ENCODE assay signal across 33 mouse cellular contexts in genomic region chr9:52017824-52018223, GRCm38 (mm10).
"Had no signal": no experiment of that assay in that cellular context is flagged by ENCODE, and none has a peak within 500 bp of the region (broad histone marks: within the 10 kb centered on the region; RNA-seq: fewer than 3 reads in every experiment).

No protein-coding gene starts in this region.

- H3K4me3 ChIP-seq: heart, embryonic 10.5 days; heart, embryonic 12.5 days; heart, embryonic 13.5 days; heart, embryonic 15.5 days; hindbrain, embryonic 10.5 days; hindbrain, embryonic 12.5 days; hindbrain, embryonic 13.5 days; hindbrain, embryonic 15.5 days; intestine, embryonic 15.5 days; kidney, embryonic 15.5 days; layer of hippocampus, adult 2 months; left cerebral cortex, adult 2 months had no signal

- H3K9me3 ChIP-seq: heart, embryonic 10.5 days; heart, embryonic 12.5 days; heart, embryonic 13.5 days; heart, embryonic 15.5 days; hindbrain, embryonic 10.5 days; hindbrain, embryonic 12.5 days; hindbrain, embryonic 13.5 days; hindbrain, embryonic 15.5 days; intestine, embryonic 15.5 days; kidney, embryonic 15.5 days had no signal

- H3K27ac ChIP-seq: heart, embryonic 10.5 days; heart, embryonic 13.5 days; heart, embryonic 15.5 days; hindbrain, embryonic 10.5 days; hindbrain, embryonic 12.5 days; hindbrain, embryonic 13.5 days; hindbrain, embryonic 14.5 days; hindbrain, embryonic 15.5 days; hindbrain, postnatal 0 days; intestine, embryonic 15.5 days; kidney, embryonic 15.5 days; layer of hippocampus, adult 2 months; left cerebral cortex, adult 2 months had no signal

- H3K9ac ChIP-seq: heart, embryonic 12.5 days; heart, embryonic 13.5 days; heart, embryonic 15.5 days; hindbrain, embryonic 12.5 days; hindbrain, embryonic 13.5 days; hindbrain, embryonic 14.5 days; hindbrain, embryonic 15.5 days; intestine, embryonic 15.5 days; kidney, embryonic 15.5 days had no signal

- H3K4me2 ChIP-seq: heart, embryonic 11.5 days; heart, embryonic 12.5 days; heart, embryonic 13.5 days; heart, embryonic 15.5 days; hindbrain, embryonic 12.5 days; hindbrain, embryonic 13.5 days; hindbrain, embryonic 14.5 days; hindbrain, embryonic 15.5 days; intestine, embryonic 15.5 days; kidney, embryonic 15.5 days had no signal

- DNase-seq: heart, postnatal 10 days; heart, postnatal 14 days; heart, postnatal 36 days; heart, postnatal 4 days; kidney, adult 18-20 months; kidney, adult 8-10 months; kidney, adult 9 months; kidney, postnatal 10 days; kidney, postnatal 14 days; kidney, postnatal 25 days; kidney, postnatal 36 days; kidney, postnatal 4 days; layer of hippocampus, adult 9-11 months; layer of hippocampus, postnatal 36 days had no signal

- H3K36me3 ChIP-seq: heart, embryonic 10.5 days; heart, embryonic 12.5 days; heart, embryonic 13.5 days; heart, embryonic 15.5 days; hindbrain, embryonic 10.5 days; hindbrain, embryonic 12.5 days; hindbrain, embryonic 13.5 days; hindbrain, embryonic 15.5 days; intestine, embryonic 15.5 days; kidney, embryonic 15.5 days had no signal

- H3K27me3 ChIP-seq: heart, embryonic 12.5 days; heart, embryonic 13.5 days; heart, embryonic 15.5 days; hindbrain, embryonic 12.5 days; hindbrain, embryonic 13.5 days; hindbrain, embryonic 15.5 days; kidney, embryonic 15.5 days had no signal

- ATAC-seq: hindbrain, embryonic 16.5 days; hindbrain, postnatal 0 days; inflammation-experienced regulatory T-cells, adult 6 months; intestine, embryonic 15.5 days; intestine, embryonic 16.5 days; intestine, postnatal 0 days had no signal

- H3K4me1 ChIP-seq: heart, embryonic 10.5 days; heart, embryonic 12.5 days; heart, embryonic 13.5 days; heart, embryonic 15.5 days; hindbrain, embryonic 10.5 days; hindbrain, embryonic 12.5 days; hindbrain, embryonic 13.5 days; hindbrain, embryonic 15.5 days; intestine, embryonic 15.5 days; kidney, embryonic 15.5 days had no signal
